Mouse (Mus musculus) frontal cortex, postnatal 25 days (tissue): ENCODE measurements around the gene Mmp23.
A peak's percentile ranks its signal among the peaks of the same experiment; 100 is the strongest.
"Not testable (repeated sequence)": the region's sequence is repeated elsewhere in the genome, so short reads cannot be mapped to it uniquely, and the experiment has no call there.

ENCODE experiments used
- DNase-seq, 2 experiments: peaks; one replicate each; pipeline ENCODE4 v3.0.0; 2022; ENCODE audit warnings: low spot score in 2 of 2

Mmp23 gene

GRCm38 (mm10) chr4:155653086-155653450 is at the start of gene Mmp23:
Gene Mmp23 (minus strand): TSS chr4:155653384.
- no peak for DNase-seq

- no peak for DNase-seq
Observed at GRCm38 (mm10) chr4:155700425-155700824, 47.2 kb upstream of the Mmp23 start.

DNA sequence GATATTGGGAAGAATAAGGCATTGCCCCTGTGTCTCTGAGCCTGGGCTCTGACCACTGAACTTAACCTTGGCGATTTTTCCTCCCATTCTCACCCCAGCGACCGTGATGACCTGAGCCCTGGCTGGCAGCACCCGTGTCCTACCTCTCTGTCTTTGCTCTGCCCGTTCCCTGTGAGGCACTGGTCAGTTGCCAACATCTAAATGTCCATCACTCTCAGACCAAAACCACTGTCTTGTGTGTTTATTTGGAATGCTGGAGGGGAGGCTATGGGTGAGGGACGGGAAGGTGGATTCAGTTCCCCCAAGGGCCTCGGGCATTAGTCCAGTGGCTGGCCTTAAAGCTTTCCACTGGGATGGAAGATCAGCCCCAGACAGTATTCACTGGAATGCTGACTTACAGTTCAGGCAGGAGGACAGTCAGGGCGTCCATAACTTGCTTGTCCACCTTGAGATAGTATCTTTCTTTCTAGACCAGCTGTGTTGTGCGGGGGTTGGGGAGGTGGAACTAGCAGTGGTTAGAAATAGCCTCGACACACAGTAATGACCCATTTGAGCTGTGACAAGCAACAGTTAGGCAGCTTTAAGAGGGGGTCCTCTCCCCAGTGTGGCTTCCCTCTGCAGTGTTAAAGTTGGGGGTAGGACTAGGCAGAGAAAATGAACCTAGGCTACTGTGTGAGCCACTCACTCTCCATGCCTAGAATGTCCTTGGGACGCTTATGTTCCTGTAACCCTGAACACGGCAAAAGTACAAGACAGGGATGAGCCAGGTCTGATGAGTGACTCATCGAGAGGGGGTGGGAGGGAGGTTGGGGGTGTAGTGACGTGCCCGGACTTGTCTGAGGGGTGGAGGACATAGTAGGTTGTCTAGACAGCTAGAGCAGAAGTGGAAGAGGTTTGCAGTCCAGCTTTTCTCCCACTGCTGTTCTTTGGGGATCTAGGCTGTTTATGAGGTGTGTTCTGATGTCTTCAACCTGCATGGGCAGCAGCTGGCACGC is 43.4 kb upstream of the Mmp23 start:
- DNase-seq = no peak

DNA sequence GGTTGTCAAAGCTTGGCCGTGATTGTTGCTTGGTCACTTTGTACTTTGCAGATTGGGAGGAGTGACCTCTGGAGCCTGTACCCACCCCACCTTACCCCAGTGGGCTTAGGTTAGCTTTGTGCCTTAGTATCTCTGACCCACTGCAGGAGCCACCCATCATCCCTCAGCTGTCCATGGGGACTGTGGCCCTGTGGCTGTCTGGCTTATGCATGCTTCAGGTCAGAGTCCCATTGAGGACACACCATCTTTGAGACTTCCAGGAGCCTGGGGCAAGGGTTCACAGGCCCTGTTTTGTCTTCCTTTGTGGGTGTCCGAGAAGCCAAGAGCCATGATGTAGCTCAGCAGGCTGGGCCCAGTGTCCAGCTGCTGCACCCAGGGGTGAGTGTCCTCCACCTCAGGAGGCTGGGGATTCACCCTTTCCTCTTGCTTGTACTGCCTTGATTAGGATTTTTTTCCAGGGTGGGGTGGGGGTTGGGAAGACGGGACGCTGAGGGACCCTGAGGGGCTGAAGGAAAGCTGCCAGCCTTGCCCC is 42.4 kb upstream of the Mmp23 start:
- DNase-seq = no peak

DNA sequence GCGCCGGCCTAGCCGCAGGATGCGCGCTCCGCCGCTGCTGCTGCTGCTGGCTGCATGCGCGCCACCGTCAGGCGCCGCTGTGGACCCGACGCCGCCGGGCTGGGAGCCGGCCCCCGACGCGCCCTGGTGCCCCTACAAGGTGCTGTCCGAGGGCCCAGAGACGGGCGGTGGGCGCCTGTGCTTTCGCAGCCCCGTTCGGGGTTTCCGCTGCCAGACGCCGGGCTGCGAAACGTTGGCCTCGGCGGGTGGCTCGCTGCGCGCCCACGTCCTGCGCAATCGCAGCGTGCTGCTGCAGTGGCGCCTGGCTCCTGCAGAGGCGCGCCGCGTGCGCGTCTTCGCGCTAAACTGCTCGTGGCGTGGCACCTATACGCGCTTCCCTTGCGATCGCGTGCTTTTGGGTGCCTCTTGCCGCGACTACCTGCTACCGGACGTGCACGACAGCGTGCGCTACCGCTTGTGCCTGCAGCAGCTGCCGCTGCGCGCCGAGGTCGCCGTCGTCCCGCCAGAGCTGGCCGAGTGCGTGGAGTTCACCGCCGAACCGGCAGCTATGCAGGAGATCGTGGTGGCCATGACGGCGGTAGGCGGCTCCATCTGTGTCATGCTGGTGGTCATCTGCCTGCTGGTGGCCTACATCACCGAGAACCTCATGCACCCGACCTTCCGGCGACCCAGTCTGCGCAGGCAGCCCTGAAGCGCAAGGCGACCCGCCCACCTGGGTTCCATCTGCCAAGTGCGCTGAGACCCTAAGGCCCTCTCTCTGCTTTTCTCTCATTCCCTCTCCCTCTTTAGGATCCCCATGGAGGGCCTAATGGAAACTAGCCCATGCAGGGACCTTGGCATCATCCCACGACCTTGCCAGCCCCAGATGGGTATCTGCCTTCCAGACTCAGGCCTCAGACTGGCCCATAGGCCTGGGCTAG is 41.6 kb upstream of the Mmp23 start:
- DNase-seq = peak; percentile 59 to 70

- peak; percentile 51 to 54 for DNase-seq
Observed at GRCm38 (mm10) chr4:155694111-155694481, 40.9 kb upstream of the Mmp23 start, which contains the start of gene Fndc10. Gene Fndc10 (plus strand): TSS chr4:155694342.

DNA sequence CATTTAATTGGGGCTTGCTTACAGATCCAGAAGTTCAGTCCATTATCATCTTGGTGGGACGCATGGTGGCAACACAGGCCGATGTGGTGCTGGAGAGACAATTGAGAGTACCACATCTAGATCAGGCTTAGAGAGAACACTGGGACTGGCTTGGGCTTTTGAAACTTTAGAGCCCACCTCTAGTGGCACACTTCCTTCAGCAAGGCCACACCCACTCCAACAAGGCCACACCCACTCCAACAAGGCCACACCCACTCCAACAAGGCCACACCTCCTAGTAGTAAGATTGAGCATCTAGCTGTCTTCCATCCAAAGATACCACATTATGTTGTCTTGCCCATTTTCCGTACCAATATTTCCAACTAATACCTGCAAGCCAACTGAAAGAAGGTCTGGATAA is 39.2 kb upstream of the Mmp23 start:
- DNase-seq = no peak

- DNase-seq = no peak
Observed at GRCm38 (mm10) chr4:155690571-155691375, 37.6 kb upstream of the Mmp23 start.

- DNase-seq = not testable (repeated sequence)
Observed at GRCm38 (mm10) chr4:155687764-155688163, 34.6 kb upstream of the Mmp23 start.

- DNase-seq = not testable (repeated sequence)
Observed at GRCm38 (mm10) chr4:155683670-155684277, 30.6 kb upstream of the Mmp23 start.

- no peak for DNase-seq
Observed at GRCm38 (mm10) chr4:155675991-155676390, 22.8 kb upstream of the Mmp23 start.

- no peak for DNase-seq
Observed at GRCm38 (mm10) chr4:155672082-155672481, 18.9 kb upstream of the Mmp23 start.

GRCm38 (mm10) chr4:155670236-155670635 is 17.1 kb upstream of the Mmp23 start:
- not testable (repeated sequence) for DNase-seq

GRCm38 (mm10) chr4:155669598-155670075 is 16.5 kb upstream of the Mmp23 start:
- no peak for DNase-seq

GRCm38 (mm10) chr4:155668689-155669597 is 15.8 kb upstream of the Mmp23 start, which contains the start of gene Mib2:
Gene Mib2 (minus strand): TSS chr4:155669198.
- peak; percentile 95 to 98 for DNase-seq

DNA sequence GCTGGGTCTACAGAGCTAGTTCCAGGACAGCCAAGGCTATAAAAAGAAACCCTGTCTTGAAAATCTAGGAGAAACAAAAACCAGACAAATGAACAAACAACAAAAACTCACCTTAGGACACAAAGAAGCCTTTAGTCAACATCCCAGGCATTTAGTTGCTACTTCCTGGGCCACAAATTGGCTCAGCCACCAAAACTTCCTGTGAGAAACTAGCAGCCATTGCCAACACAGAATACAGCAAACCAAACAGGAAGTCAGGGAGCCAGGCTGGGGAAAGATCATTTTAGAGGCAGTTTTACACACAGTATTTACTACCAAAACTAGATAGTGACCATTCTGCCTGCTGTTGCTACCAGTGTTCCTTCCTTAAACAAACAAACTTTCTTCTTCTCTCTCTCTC is 13.7 kb upstream of the Mmp23 start:
- no peak for DNase-seq

- DNase-seq = no peak
Observed at GRCm38 (mm10) chr4:155660641-155661040, 7.5 kb upstream of the Mmp23 start.

DNA sequence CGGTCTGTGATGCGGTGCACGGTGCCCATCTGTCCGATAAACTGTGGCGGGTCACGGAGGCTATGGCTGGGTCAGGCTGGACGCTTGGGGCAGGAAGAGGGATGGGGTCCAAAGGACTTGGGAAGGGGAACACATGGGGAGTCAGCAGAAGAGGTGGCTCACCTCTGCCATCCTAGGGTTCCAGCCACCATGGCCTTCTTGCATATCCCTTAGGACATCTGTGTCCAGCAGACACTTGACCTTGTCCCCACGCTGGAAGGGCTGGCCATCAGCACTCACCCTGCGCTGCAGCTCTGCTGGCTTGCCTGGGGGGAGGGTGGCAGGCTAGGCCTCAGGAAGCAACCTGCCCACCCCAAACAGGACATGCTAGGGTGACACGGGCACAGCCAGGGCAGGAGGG is 5.8 kb upstream of the Mmp23 start:
- no peak for DNase-seq

- no peak for DNase-seq
Observed at GRCm38 (mm10) chr4:155656214-155656751, 3.1 kb upstream of the Mmp23 start.
